ENCODE assay signal across 10 mouse cellular contexts in genomic region chr4:137929341-137930016, GRCm38 (mm10).
A peak's percentile ranks its signal among the peaks of the same experiment; 100 is the strongest.
DNase-seq lines count a peak whose midpoint lies in the region; ATAC-seq lines count a peak whose summit lies in the region.
"Had no signal": no experiment of that assay in that cellular context is flagged by ENCODE, and none has a peak within 500 bp of the region (broad histone marks: within the 10 kb centered on the region; RNA-seq: fewer than 3 reads in every experiment).

No protein-coding gene starts in this region.

- H3K9me3 ChIP-seq in limb, embryonic 11.5 days (ENCODE audit: control insufficient read depth, low read length): no peaks in the 10 kb centered on the region
- no peaks in the 10 kb centered on the region for H3K9me3 ChIP-seq in midbrain, embryonic 14.5 days (ENCODE audit: control insufficient read depth, low read length)

- peaks cover 33% of the 10 kb centered on the region for H3K4me1 ChIP-seq in limb, embryonic 11.5 days (ENCODE audit: control insufficient read depth, insufficient read depth, low read length)
- peaks cover 15% of the 10 kb centered on the region; the same call in 1 of the 2 replicates for H3K4me1 ChIP-seq in midbrain, embryonic 14.5 days (ENCODE audit: control insufficient read depth, insufficient read depth, low read length)

- H3K27ac ChIP-seq in limb, embryonic 11.5 days (replicated peaks; ENCODE audit: low read depth, low read length): 0 out of 2 replicates have a peak overlapping the region, but pooled peaks have one; percentile 42
- no peak overlapping the region for H3K27ac ChIP-seq in midbrain, embryonic 14.5 days (replicated peaks; ENCODE audit: low read depth, low read length)

- H3K36me3 ChIP-seq in limb, embryonic 11.5 days (ENCODE audit: control insufficient read depth, insufficient read depth, low read length): 0 out of 2 replicates have a peak, but pooled peaks cover 2% of the 10 kb centered on the region
- no peaks in the 10 kb centered on the region for H3K36me3 ChIP-seq in midbrain, embryonic 14.5 days (ENCODE audit: control insufficient read depth, insufficient read depth, low read length)

- 70% methylated on average over 15 of the region's 15 CpGs for WGBS in limb, embryonic 11.5 days
- WGBS in midbrain, embryonic 14.5 days: 84% methylated on average over 15 of the region's 15 CpGs

- ATAC-seq in limb, embryonic 11.5 days (ENCODE audit: insufficient number of reproducible peaks, low FRiP score, low TSS enrichment, low read depth): no peak
- ATAC-seq in midbrain, embryonic 14.5 days (ENCODE audit: low FRiP score, low TSS enrichment): no peak

- H3K9ac ChIP-seq in limb, embryonic 11.5 days (ENCODE audit: low read length): no peak overlapping the region
- H3K9ac ChIP-seq in midbrain, embryonic 14.5 days (replicated peaks; ENCODE audit: low read length): no peak overlapping the region

- DNase-seq in urinary bladder, adult 2 months (ENCODE audit: low spot score): peak; percentile 51
- DNase-seq in urinary bladder, postnatal 10 days (ENCODE audit: low spot score): no peak
- peak; percentile 43 for DNase-seq in heart, postnatal 4 days
- no peak for DNase-seq in limb, embryonic 11.5 days (ENCODE audit: low spot score)
- peak; percentile 52 to 64 for DNase-seq in urinary bladder, postnatal 36 days (ENCODE audit: low spot score in 2 of 2)
- no peak for DNase-seq in natural killer cell, adult 2 months (ENCODE audit: low spot score in 2 of 2)
- DNase-seq in B cell, adult 2 months: no peak
- DNase-seq in midbrain, embryonic 14.5 days: no peak
- DNase-seq: cerebellum, adult 2 months; gastrocnemius, postnatal 10 days had no signal

- no peak overlapping the region for H3K4me3 ChIP-seq in limb, embryonic 11.5 days (ENCODE audit: low read depth, low read length)
- no peak overlapping the region for H3K4me3 ChIP-seq in midbrain, embryonic 14.5 days (replicated peaks; ENCODE audit: low read depth, low read length)

- H3K27me3 ChIP-seq in limb, embryonic 11.5 days (ENCODE audit: control insufficient read depth, insufficient read depth, low read length): no peaks in the 10 kb centered on the region
- H3K27me3 ChIP-seq in midbrain, embryonic 14.5 days (ENCODE audit: control insufficient read depth, insufficient read depth, low read length): no peaks in the 10 kb centered on the region

- H3K4me2 ChIP-seq in limb, embryonic 11.5 days (ENCODE audit: low read depth, severe bottlenecking): no peak overlapping the region
- no peak overlapping the region for H3K4me2 ChIP-seq in midbrain, embryonic 14.5 days (ENCODE audit: low read length)

Comparison
In these comparisons a context has a peak if more than half of its experiments do, and no peak if none do; other contexts are left out.
1. DNase-seq: peak in urinary bladder, adult 2 months (single experiment), heart, postnatal 4 days (single experiment) and urinary bladder, postnatal 36 days (2 of 2); none in urinary bladder, postnatal 10 days (single experiment), limb, embryonic 11.5 days (single experiment), natural killer cell, adult 2 months (0 of 2), B cell, adult 2 months (0 of 2) and midbrain, embryonic 14.5 days (single experiment).